Mouse (Mus musculus) hindbrain, embryonic 12.5 days (tissue): ENCODE data around the gene Traf3ip2. TPM values are rescaled to one million over a fixed set of nuclear protein-coding genes. Genes with fewer than 3 reads are reported as not detected.

Source experiments
- ATAC-seq: fragments of 200-750 bp; cut with Nextera tagmentation; 2 replicates; pipeline ENCODE4 v1.8.0; 2017; ENCODE audit warnings: moderate TSS enrichment; ENCODE audit not compliant: low FRiP score
- H3K27ac ChIP-seq: fragments of 300-500 bp; sonication (generic); 2 replicates; pipeline ENCODE4 v1.5.1; 2016; ENCODE audit warnings: mild to moderate bottlenecking
- H3K27me3 ChIP-seq: fragments of 300-500 bp; sonication (generic); 2 replicates; pipeline ENCODE4 v1.6.1; 2016; ENCODE audit warnings: mild to moderate bottlenecking
- H3K36me3 ChIP-seq: fragments of 300-500 bp; sonication (generic); 2 replicates; pipeline ENCODE4 v1.6.1; 2016; ENCODE audit warnings: mild to moderate bottlenecking
- H3K4me1 ChIP-seq: fragments of 300-500 bp; sonication (generic); 2 replicates; pipeline ENCODE4 v1.6.1; 2016
- H3K4me2 ChIP-seq: fragments of 300-500 bp; sonication (generic); replicated peaks from 2 replicates; pipeline ENCODE4 v1.6.1; 2016; ENCODE audit warnings: mild to moderate bottlenecking
- H3K4me3 ChIP-seq: fragments of 300-500 bp; sonication (generic); 2 replicates; pipeline ENCODE4 v1.5.1; 2016; ENCODE audit warnings: mild to moderate bottlenecking
- H3K9ac ChIP-seq: fragments of 300-500 bp; sonication (generic); 2 replicates; pipeline ENCODE4 v1.6.1; 2016; ENCODE audit warnings: mild to moderate bottlenecking, moderate library complexity
- H3K9me3 ChIP-seq: fragments of 300-500 bp; sonication (generic); replicated peaks from 2 replicates; pipeline ENCODE4 v1.6.1; 2016; ENCODE audit warnings: mild to moderate bottlenecking
- WGBS: fragments of 180-500 bp; shearing (Covaris S2); methylation state at CpG from one replicate; pipeline ENCODE4 v1.1.7; 2016; 5-methylcytosine and 5-hydroxymethylcytosine counted together
- polyA plus RNA-seq: library from polyadenylated mRNA; unstranded; fragments of >200 nt; fragmentation: Nextera tagmentation; extraction: Ambion mirVana; gene quantifications from 2 replicates; pipeline ENCODE4 v1.2.1, GENCODE M21; 2016

Gene Traf3ip2
- polyA plus RNA-seq, 1 experiment from 2014 or later = 5.8 TPM

DNA sequence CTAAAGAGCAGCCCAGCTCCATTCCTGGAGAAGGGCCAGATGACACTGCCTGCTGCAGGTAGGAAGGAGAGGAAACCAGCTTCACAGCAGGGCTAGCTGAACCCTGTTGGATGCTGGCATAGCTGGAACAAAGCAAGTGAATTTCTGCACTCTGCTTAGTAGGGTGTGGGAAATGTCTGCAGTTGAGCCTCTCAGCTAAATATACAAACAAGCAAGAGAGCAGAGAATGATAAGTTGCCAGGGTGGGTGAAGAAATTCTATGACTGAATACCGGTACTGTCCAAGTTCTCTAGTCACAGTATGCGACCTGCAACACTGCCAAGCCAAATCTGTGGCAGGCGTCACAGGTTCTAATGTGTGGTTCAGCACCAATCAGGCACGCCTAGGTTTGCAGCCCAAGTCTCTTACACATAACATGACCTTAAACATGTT lies 52.4 kb downstream of the Traf3ip2 start:
- Histone ChIP-seq H3K4me1 (peaks cover 23% of the 10 kb centered on the region), H3K9ac (no peak overlapping the region), H3K4me3 (no peak overlapping the region), H3K4me2 (no peak overlapping the region), H3K36me3 (no peaks in the 10 kb centered on the region), H3K27me3 (no peaks in the 10 kb centered on the region), H3K9me3 (no peaks in the 10 kb centered on the region), H3K27ac (no peak overlapping the region)
- ATAC-seq = no peak; the same call in 1 of the 2 replicates
- WGBS = 65% methylated on average over 4 of the region's 4 CpGs

DNA sequence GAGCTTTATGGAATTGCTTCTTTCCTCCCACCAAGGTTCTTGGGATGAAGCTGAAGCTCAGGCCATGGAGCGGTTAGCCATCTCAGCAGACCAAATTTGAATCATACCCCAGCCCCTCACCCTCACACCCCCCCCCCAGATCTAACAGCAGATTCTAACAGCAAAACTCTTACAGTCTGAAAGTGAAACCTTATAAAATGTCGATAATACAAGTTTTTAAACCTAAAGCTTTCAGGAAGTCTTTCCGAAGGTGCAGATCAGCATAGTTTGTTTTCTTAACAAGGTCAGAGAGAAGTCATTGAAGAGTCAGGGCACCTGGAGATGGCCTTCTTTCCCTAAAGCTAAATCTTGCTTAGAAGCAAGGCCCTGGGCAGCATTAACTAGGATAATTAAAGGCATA lies 53.3 kb downstream of the Traf3ip2 start:
- no peak overlapping the region for H3K4me3 ChIP-seq
- WGBS = 75% methylated on average over 3 of the region's 3 CpGs
- no peaks in the 10 kb centered on the region for H3K36me3 ChIP-seq
- H3K4me1 ChIP-seq = peaks cover 14% of the 10 kb centered on the region
- no peak overlapping the region for H3K9ac ChIP-seq
- H3K4me2 ChIP-seq = no peak overlapping the region
- no peak overlapping the region; the same call in 1 of the 2 replicates for H3K27ac ChIP-seq
- ATAC-seq = no peak
- H3K27me3 ChIP-seq = no peaks in the 10 kb centered on the region
- no peaks in the 10 kb centered on the region for H3K9me3 ChIP-seq

DNA sequence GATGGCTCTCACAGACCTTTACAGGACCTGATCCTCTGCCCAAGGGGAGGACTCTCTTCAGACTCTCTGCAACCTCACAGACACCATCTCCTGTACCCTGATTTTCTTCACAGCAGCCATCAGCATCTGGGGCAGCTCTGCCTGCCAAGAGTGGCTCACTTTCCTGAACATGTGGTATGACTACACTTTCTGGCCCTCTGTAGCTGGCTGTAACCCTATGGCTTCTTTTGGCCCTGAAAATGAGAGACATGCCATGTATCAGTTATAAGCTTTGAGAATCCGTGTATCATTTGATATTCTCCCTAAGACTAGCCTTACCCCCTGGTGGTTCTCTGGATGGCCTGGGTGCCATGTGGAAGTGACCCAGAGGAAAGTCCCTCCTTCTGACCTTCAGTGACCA lies 58.7 kb downstream of the Traf3ip2 start:
- H3K4me3 ChIP-seq = no peak overlapping the region
- ATAC-seq = no peak
- no peaks in the 10 kb centered on the region for H3K27me3 ChIP-seq
- peaks cover 31% of the 10 kb centered on the region for H3K4me1 ChIP-seq
- no peaks in the 10 kb centered on the region for H3K9me3 ChIP-seq
- H3K36me3 ChIP-seq = no peaks in the 10 kb centered on the region
- no peak overlapping the region for H3K27ac ChIP-seq
- no peak overlapping the region for H3K4me2 ChIP-seq
- no peak overlapping the region for H3K9ac ChIP-seq
- 76% methylated on average over 1 of the region's 1 CpGs for WGBS

DNA sequence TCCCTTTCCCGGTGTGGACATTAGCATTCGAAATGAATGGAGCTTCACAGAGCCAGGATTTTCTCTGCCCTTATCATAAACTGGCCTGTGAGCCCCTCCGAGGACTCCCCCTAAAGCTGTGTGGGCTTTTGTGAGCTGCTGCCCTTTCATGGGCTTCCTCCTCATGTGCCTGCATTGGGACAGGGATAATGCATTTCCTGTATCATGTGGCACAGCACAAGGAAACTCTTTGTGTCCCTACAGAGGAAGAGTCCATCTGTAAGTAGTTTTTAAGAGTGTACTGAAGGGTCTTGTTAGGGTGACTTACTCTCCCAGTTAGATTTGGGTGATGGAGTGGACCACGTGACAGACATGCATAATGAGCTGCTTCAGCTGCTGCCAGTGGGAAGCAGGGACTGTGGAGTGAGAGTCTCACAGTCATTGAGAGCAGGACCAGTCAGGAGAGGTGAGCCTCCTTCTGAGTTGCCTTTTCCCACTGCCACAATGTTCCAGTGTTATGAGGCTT lies 59.9 kb downstream of the Traf3ip2 start:
- Histone ChIP-seq H3K27me3 (no peaks in the 10 kb centered on the region), H3K36me3 (no peaks in the 10 kb centered on the region), H3K4me2 (no peak overlapping the region), H3K9me3 (no peaks in the 10 kb centered on the region), H3K4me1 (peaks cover 31% of the 10 kb centered on the region), H3K27ac (peak overlapping the region; percentile 62), H3K9ac (no peak overlapping the region), H3K4me3 (no peak overlapping the region)
- peak; percentile 91 for ATAC-seq
- 13% methylated on average over 4 of the region's 4 CpGs for WGBS

- 24% methylated on average over 3 of the region's 3 CpGs for WGBS
Measured at GRCm38 (mm10) chr10:39674106-39674505, 61.4 kb downstream of the Traf3ip2 start.

GRCm38 (mm10) chr10:39674766-39675165 lies 62.0 kb downstream of the Traf3ip2 start:
- no peak overlapping the region for H3K4me3 ChIP-seq
- 24% methylated on average over 3 of the region's 3 CpGs for WGBS
- no peaks in the 10 kb centered on the region for H3K36me3 ChIP-seq
- no peaks in the 10 kb centered on the region for H3K9me3 ChIP-seq
- peak overlapping the region; percentile 76 for H3K27ac ChIP-seq
- peaks cover 31% of the 10 kb centered on the region for H3K4me1 ChIP-seq
- no peaks in the 10 kb centered on the region for H3K27me3 ChIP-seq
- peak; percentile 42 for ATAC-seq
- no peak overlapping the region for H3K4me2 ChIP-seq
- no peak overlapping the region for H3K9ac ChIP-seq

More at GRCm38 (mm10) chr10:39674106-39674505, 61.4 kb downstream of the Traf3ip2 start:
- Histone ChIP-seq H3K27me3 (no peaks in the 10 kb centered on the region), H3K36me3 (no peaks in the 10 kb centered on the region), H3K9me3 (no peaks in the 10 kb centered on the region), H3K9ac (no peak overlapping the region), H3K4me2 (no peak overlapping the region), H3K4me1 (peaks cover 31% of the 10 kb centered on the region), H3K27ac (no peak overlapping the region), H3K4me3 (no peak overlapping the region)
- no peak for ATAC-seq

- Histone ChIP-seq H3K27me3 (no peaks in the 10 kb centered on the region), H3K36me3 (peaks cover 3% of the 10 kb centered on the region; the same call in 1 of the 2 replicates), H3K9me3 (no peaks in the 10 kb centered on the region), H3K27ac (no peak overlapping the region), H3K4me1 (peaks cover 18% of the 10 kb centered on the region), H3K4me2 (no peak overlapping the region), H3K9ac (no peak overlapping the region), H3K4me3 (no peak overlapping the region)
- 92% methylated on average over 4 of the region's 4 CpGs for WGBS
- ATAC-seq = no peak
Measured at GRCm38 (mm10) chr10:39678199-39678791, 65.6 kb downstream of the Traf3ip2 start.

DNA sequence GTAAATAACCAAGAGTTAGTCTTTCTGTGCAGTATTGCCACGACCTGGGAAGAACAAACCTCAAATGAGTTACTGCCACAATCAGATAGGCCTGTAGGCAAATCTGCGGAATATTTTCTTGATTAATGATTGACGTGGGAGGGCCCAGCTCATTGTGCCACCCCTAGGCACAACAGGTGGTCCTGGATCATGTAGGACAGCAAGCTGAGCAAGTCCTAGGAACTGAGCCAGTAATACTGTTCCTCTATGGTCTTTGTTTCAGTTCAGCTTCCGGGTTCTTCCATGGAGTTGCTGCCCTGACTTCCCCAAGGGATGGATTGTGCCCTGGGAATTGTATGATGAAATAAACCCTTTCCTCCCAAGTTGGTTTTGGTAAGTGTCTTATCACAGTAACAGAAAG lies 68.3 kb downstream of the Traf3ip2 start:
- peaks cover 3% of the 10 kb centered on the region; the same call in 1 of the 2 replicates for H3K36me3 ChIP-seq
- WGBS = 82% methylated on average over 4 of the region's 4 CpGs
- H3K9ac ChIP-seq = no peak overlapping the region
- H3K27me3 ChIP-seq = no peaks in the 10 kb centered on the region
- H3K4me1 ChIP-seq = no peaks in the 10 kb centered on the region
- H3K4me3 ChIP-seq = no peak overlapping the region
- H3K4me2 ChIP-seq = no peak overlapping the region
- H3K27ac ChIP-seq = no peak overlapping the region
- H3K9me3 ChIP-seq = no peaks in the 10 kb centered on the region
- ATAC-seq = no peak

GRCm38 (mm10) chr10:39682556-39682955 lies 69.8 kb downstream of the Traf3ip2 start:
- Histone ChIP-seq H3K27ac (no peak overlapping the region), H3K4me3 (no peak overlapping the region), H3K9ac (no peak overlapping the region), H3K9me3 (no peaks in the 10 kb centered on the region), H3K36me3 (peaks cover 3% of the 10 kb centered on the region; the same call in 1 of the 2 replicates), H3K4me2 (no peak overlapping the region), H3K4me1 (no peaks in the 10 kb centered on the region), H3K27me3 (no peaks in the 10 kb centered on the region)
- no peak for ATAC-seq
- WGBS = 91% methylated on average over 2 of the region's 2 CpGs

DNA sequence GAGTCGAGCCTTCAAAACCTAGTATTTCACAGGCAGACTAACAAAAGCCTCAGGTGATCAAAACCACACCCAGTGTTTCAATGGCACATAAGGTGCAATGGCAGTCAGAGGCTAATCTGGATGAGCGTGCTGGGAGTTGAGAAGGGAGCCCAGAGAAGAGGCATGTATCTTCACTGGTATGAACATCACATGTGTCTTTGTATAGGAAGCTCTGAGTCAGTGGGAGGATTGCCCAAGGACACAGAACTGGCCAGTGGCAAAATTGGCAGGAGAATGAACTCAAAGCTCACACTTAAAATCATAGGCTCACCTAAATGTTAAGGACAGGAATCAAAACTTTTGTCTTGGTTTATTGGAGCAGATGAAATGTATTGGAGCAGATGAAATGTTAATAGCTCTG lies 70.7 kb downstream of the Traf3ip2 start:
- Histone ChIP-seq H3K4me1 (no peaks in the 10 kb centered on the region), H3K4me3 (no peak overlapping the region), H3K27ac (no peak overlapping the region), H3K9me3 (no peaks in the 10 kb centered on the region), H3K9ac (no peak overlapping the region), H3K27me3 (no peaks in the 10 kb centered on the region), H3K4me2 (no peak overlapping the region), H3K36me3 (peaks cover 3% of the 10 kb centered on the region; the same call in 1 of the 2 replicates)
- 94% methylated on average over 2 of the region's 2 CpGs for WGBS
- ATAC-seq = no peak

- Histone ChIP-seq H3K9ac (no peak overlapping the region), H3K9me3 (no peaks in the 10 kb centered on the region), H3K27me3 (no peaks in the 10 kb centered on the region), H3K27ac (no peak overlapping the region), H3K4me3 (no peak overlapping the region), H3K4me2 (no peak overlapping the region), H3K36me3 (no peaks in the 10 kb centered on the region), H3K4me1 (peaks cover 4% of the 10 kb centered on the region; the same call in 1 of the 2 replicates)
- WGBS = 94% methylated on average over 4 of the region's 4 CpGs
- ATAC-seq = no peak
Measured at GRCm38 (mm10) chr10:39686811-39687210, 74.1 kb downstream of the Traf3ip2 start.

- no peak overlapping the region for H3K27ac ChIP-seq
- 87% methylated on average over 3 of the region's 3 CpGs for WGBS
- peaks cover 4% of the 10 kb centered on the region; the same call in 1 of the 2 replicates for H3K4me1 ChIP-seq
- no peaks in the 10 kb centered on the region for H3K36me3 ChIP-seq
- no peak overlapping the region for H3K9ac ChIP-seq
- no peak for ATAC-seq
- no peak overlapping the region for H3K4me2 ChIP-seq
- H3K27me3 ChIP-seq = no peaks in the 10 kb centered on the region
- H3K9me3 ChIP-seq = no peaks in the 10 kb centered on the region
- no peak overlapping the region for H3K4me3 ChIP-seq
Measured at GRCm38 (mm10) chr10:39687851-39688250, 75.1 kb downstream of the Traf3ip2 start.
